Mouse (Mus musculus) granulocyte monocyte progenitor cell, adult 5-6 weeks (primary cell): ENCODE data around the gene Glod4. TPM values are rescaled to one million over a fixed set of nuclear protein-coding genes. Genes with fewer than 3 reads are reported as not detected.

Source experiments
- ATAC-seq: replicated peaks from 2 replicates; pipeline ENCODE4 v1.8.0; 2016; ENCODE audit warnings: mild to moderate bottlenecking, moderate TSS enrichment, inconsistent platforms; ENCODE audit not compliant: poor library complexity, severe bottlenecking
- total RNA-seq, 2 experiments: library from RNA; stranded (forward) in 1 of 2; stranded (reverse) in 1 of 2; fragments of 200-712, 200-1000 nt in 1 of 2; fragments of >200 nt in 1 of 2; fragmentation: Nextera tagmentation in 1 of 2; gene quantifications; 2 replicates each; pipeline ENCODE4 v1.2.3; 2014 to 2017

Gene Glod4
- total RNA-seq, 2 experiments from 2014 or later = 126 to 302 TPM

- no peak for ATAC-seq
Observed at GRCm38 (mm10) chr11:76260208-76261050, 16.9 kb upstream of the Glod4 start.

- no peak for ATAC-seq
Observed at GRCm38 (mm10) chr11:76258511-76258910, 15.0 kb upstream of the Glod4 start.

GRCm38 (mm10) chr11:76257386-76257785 lies 13.9 kb upstream of the Glod4 start:
- no peak for ATAC-seq

- ATAC-seq = no peak
Observed at GRCm38 (mm10) chr11:76256129-76256528, 12.6 kb upstream of the Glod4 start.

GRCm38 (mm10) chr11:76255431-76256001 lies 12.0 kb upstream of the Glod4 start:
- ATAC-seq = no peak

GRCm38 (mm10) chr11:76253918-76254264 lies 10.4 kb upstream of the Glod4 start:
- ATAC-seq = no peak

- peak; percentile 97 for ATAC-seq
Observed at GRCm38 (mm10) chr11:76253145-76253917, 9.8 kb upstream of the Glod4 start.

GRCm38 (mm10) chr11:76252036-76252435 lies 8.5 kb upstream of the Glod4 start:
- no peak for ATAC-seq

GRCm38 (mm10) chr11:76247239-76247638 lies 3.7 kb upstream of the Glod4 start:
- ATAC-seq = no peak

- no peak for ATAC-seq
Observed at GRCm38 (mm10) chr11:76246439-76246838, 2.9 kb upstream of the Glod4 start.

- no peak for ATAC-seq
Observed at GRCm38 (mm10) chr11:76243811-76244546, 454 bp upstream of the Glod4 start.

- ATAC-seq = no peak
Observed at GRCm38 (mm10) chr11:76239750-76240149, 3.8 kb downstream of the Glod4 start.

GRCm38 (mm10) chr11:76236136-76236535 lies 7.4 kb downstream of the Glod4 start:
- no peak for ATAC-seq

- ATAC-seq = no peak
Observed at GRCm38 (mm10) chr11:76225051-76225450, 18.5 kb downstream of the Glod4 start.

- ATAC-seq = no peak
Observed at GRCm38 (mm10) chr11:76224631-76225030, 18.9 kb downstream of the Glod4 start.

- peak; percentile 97 for ATAC-seq
Observed at GRCm38 (mm10) chr11:76217390-76217800, 26.1 kb downstream of the Glod4 start, which contains the start of the genes Dbil5 and Gemin4. Gene Dbil5 (plus strand): TSS chr11:76217608. Gene Gemin4 (minus strand): TSS chr11:76217664.

- ATAC-seq = no peak
Observed at GRCm38 (mm10) chr11:76216681-76217389, 26.7 kb downstream of the Glod4 start.

GRCm38 (mm10) chr11:76216049-76216540 lies 27.4 kb downstream of the Glod4 start:
- no peak for ATAC-seq

GRCm38 (mm10) chr11:76215011-76215410 lies 28.5 kb downstream of the Glod4 start:
- no peak for ATAC-seq

- ATAC-seq = no peak
Observed at GRCm38 (mm10) chr11:76213841-76214240, 29.7 kb downstream of the Glod4 start.
